Mouse (Mus musculus) heart, postnatal 36 days (tissue): ENCODE results near the gene Klrb1. TPM values are rescaled to one million over a fixed set of nuclear protein-coding genes. Genes with fewer than 3 reads are reported as not detected.
"Not testable (repeated sequence)": the region's sequence is repeated elsewhere in the genome, so short reads cannot be mapped to it uniquely, and the experiment has no call there.

ENCODE experiments used
- DNase-seq, 2 experiments: peaks; one replicate each; pipeline ENCODE4 v3.0.0; 2021 to 2022
- intact Hi-C: fragments of 180-260 bp; cut with DNase I; formaldehyde crosslinking; loops from one replicate; pipeline ENCODE4 v1.15.1; 2025
- total RNA-seq, 2 experiments: library from RNA; stranded (reverse); gene quantifications; 2 replicates each; pipeline ENCODE4 v1.2.3; 2021

The Klrb1 gene
- total RNA-seq = not detected

- no peak for DNase-seq
- intact Hi-C loops = no loop called here
Measured at GRCm38 (mm10) chr6:128722959-128723358, at the start of gene Klrb1. TSS of gene Klrb1 (minus strand) at chr6:128723059.

GRCm38 (mm10) chr6:128769481-128770253, 46.8 kb upstream of the Klrb1 start:
- DNase-seq = no peak
- intact Hi-C loops = loop anchor here (10.0 kb wide), 1 partner anchor 345 kb away; the partner anchor contains the start of gene Itfg2

- intact Hi-C loops = loop anchor here (10.0 kb wide), 1 partner anchor 343 kb away; the partner anchor contains the start of gene Itfg2
Measured at GRCm38 (mm10) chr6:128768047-128768446, 45.2 kb upstream of the Klrb1 start.

GRCm38 (mm10) chr6:128766486-128767254, 43.8 kb upstream of the Klrb1 start:
- DNase-seq = peak; percentile 37 to 57
- intact Hi-C loops = loop anchor here (1.0 to 10.0 kb wide), 2 partner anchors 39 to 342 kb away; partner anchors contain the start of gene Itfg2

More at GRCm38 (mm10) chr6:128768047-128768446, 45.2 kb upstream of the Klrb1 start:
- DNase-seq = no peak

GRCm38 (mm10) chr6:128765211-128765610, 42.4 kb upstream of the Klrb1 start:
- intact Hi-C loops = loop anchor here (10.0 kb wide), 1 partner anchor 340 kb away; the partner anchor contains the start of gene Itfg2
- DNase-seq = no peak

- no peak for DNase-seq
- intact Hi-C loops = loop anchor here (1.0 to 10.0 kb wide), 5 partner anchors 38 to 468 kb away; partner anchors contain the start of genes Clec2d and Itfg2
Measured at GRCm38 (mm10) chr6:128764598-128764997, 41.7 kb upstream of the Klrb1 start.

- DNase-seq = peak; percentile 90 to 94
- intact Hi-C loops = loop anchor here (1.0 to 10.0 kb wide), 5 partner anchors 38 to 468 kb away; partner anchors contain the start of genes Clec2d and Itfg2
Measured at GRCm38 (mm10) chr6:128763736-128764523, 41.1 kb upstream of the Klrb1 start.

- intact Hi-C loops = loop anchor here (5.0 to 10.0 kb wide), 3 partner anchors 338 to 469 kb away; partner anchors contain the start of genes Clec2d and Itfg2
- not testable (repeated sequence) for DNase-seq
Measured at GRCm38 (mm10) chr6:128762892-128763670, 40.2 kb upstream of the Klrb1 start.

GRCm38 (mm10) chr6:128761144-128761540, 38.3 kb upstream of the Klrb1 start:
- no peak for DNase-seq
- intact Hi-C loops = loop anchor here (5.0 to 10.0 kb wide), 3 partner anchors 336 to 471 kb away; partner anchors contain the start of genes Clec2d and Itfg2

GRCm38 (mm10) chr6:128760416-128761143, 37.7 kb upstream of the Klrb1 start:
- peak; percentile 89 to 93 for DNase-seq
- intact Hi-C loops = loop anchor here (5.0 to 10.0 kb wide), 3 partner anchors 336 to 472 kb away; partner anchors contain the start of genes Clec2d and Itfg2

- intact Hi-C loops = loop anchor here (5.0 to 10.0 kb wide), 3 partner anchors 335 to 472 kb away; partner anchors contain the start of genes Clec2d and Itfg2
- peak; percentile 96 to 98 for DNase-seq
Measured at GRCm38 (mm10) chr6:128760016-128760415, 37.2 kb upstream of the Klrb1 start.

- DNase-seq = no peak
- intact Hi-C loops = loop anchor here (10.0 kb wide), 1 partner anchor 155 kb away; no protein-coding TSS in a partner anchor
Measured at GRCm38 (mm10) chr6:128759221-128759950, 36.5 kb upstream of the Klrb1 start.

- intact Hi-C loops = loop anchor here (10.0 kb wide), 1 partner anchor 151 kb away; no protein-coding TSS in a partner anchor
- not testable (repeated sequence) for DNase-seq
Measured at GRCm38 (mm10) chr6:128755402-128755763, 32.5 kb upstream of the Klrb1 start.

GRCm38 (mm10) chr6:128754748-128755401, 32.0 kb upstream of the Klrb1 start:
- DNase-seq = not testable (repeated sequence)
- intact Hi-C loops = loop anchor here (10.0 kb wide), 1 partner anchor 150 kb away; no protein-coding TSS in a partner anchor

- peak in 1 of 2 experiments; percentile 26 for DNase-seq
- intact Hi-C loops = loop anchor here (10.0 kb wide), 1 partner anchor 149 kb away; no protein-coding TSS in a partner anchor
Measured at GRCm38 (mm10) chr6:128754265-128754664, 31.4 kb upstream of the Klrb1 start.

- intact Hi-C loops = loop anchor here (10.0 kb wide), 1 partner anchor 149 kb away; no protein-coding TSS in a partner anchor
- peak; percentile 74 to 76 for DNase-seq
Measured at GRCm38 (mm10) chr6:128753610-128754224, 30.9 kb upstream of the Klrb1 start.
